Mouse (Mus musculus) duodenum, adult 2 months (tissue): ENCODE results near the gene Gm2916. TPM values are rescaled to one million over a fixed set of nuclear protein-coding genes. Genes with fewer than 3 reads are reported as not detected.

Source experiments
- polyA plus RNA-seq: library from polyadenylated mRNA; depleted of rRNA; stranded (reverse); fragments of >200 nt; gene quantifications from 2 replicates; pipeline ENCODE4 v1.2.3, GENCODE M21; 2012; ENCODE audit warnings: low replicate concordance; rRNA removed

The Gm2916 gene
- polyA plus RNA-seq = not detected in 2 replicates

DNA sequence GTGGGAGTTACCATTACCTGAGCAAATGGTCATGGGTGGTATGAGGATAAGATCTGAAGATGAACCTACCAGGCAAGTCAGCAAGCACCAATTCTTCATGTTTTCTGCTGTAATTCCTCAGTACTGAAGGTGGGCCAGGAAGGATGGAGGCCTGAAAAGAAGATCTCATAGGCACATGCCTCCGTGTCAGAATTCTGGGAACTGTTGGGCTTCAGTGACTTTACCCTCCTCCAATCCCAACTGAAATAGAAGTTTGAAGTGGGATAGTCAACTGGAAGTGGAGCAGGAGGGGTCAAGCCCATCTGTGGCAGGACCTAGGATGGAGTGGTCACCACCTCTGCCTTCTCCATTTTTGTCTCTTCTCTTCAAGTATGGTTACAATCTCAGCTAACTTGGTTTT, at the start of gene Gm2916:
Gene Gm2916 (plus strand): TSS at position 301 of the 400 bp plus-strand sequence.

DNA sequence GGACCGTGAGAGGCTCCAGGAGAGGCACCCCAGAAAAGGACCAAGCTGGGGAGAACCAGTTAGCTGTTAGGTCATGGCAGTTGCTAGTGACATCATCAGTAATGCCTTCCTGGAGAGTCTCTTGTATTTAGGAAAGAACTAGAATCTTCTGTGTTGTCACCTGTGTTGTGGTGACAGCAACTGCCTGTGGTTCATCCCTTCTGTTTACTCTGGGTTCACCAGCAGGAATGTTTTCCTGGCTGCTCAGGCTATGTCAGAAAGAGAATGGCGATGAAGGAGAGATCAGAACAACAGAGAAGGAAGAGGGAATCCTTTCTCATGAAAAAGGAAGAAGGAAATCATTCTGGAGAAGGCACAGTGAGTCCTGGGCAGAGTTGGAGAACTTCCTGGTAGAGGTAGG, 38.0 kb upstream of the Gm2916 start, which contains the start of gene Gm3033:
Gene Gm3033 (plus strand): TSS at position 301 of the 400 bp plus-strand sequence.

DNA sequence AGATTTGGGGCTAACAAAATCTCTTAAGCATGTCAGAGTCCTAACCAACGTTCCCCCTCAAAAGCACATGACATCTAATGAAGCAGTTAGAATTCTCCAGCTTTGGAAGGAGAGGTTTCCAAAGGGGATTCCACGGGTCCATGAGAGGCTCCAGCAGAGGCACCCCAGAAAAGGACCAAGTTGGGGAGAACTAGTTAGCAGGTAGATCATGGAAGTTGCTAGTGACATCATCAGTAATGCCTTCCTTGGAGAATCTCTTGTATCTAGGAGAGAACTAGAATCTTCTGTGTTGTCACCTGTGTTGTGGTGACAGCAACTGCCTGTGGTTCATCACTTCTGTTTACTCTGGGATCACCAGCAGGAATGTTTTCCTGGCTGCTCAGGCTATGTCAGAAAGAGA, 47.5 kb downstream of the Gm2916 start, which contains the start of gene Gm3029:
Gene Gm3029 (plus strand): TSS at position 301 of the 400 bp plus-strand sequence.

DNA sequence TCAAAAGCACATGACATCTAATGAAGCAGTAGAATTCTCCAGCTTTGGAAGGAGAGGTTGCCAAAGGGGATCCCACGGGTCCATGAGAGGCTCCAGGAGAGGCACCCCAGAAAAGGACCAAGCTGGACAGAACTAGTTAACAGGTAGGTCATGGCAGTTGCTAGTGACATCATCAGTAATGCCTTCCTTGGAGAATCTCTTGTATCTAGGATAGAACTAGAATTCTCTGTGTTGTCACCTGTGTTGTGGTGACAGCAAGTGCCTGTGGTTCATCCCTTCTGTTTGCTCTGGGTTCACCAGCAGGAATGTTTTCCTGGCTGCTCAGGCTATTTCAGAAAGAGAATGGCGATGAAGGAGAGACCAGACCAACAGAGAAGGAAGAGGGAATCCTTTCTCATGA, 79.3 kb downstream of the Gm2916 start, which contains the start of gene Gm3095:
Gene Gm3095 (plus strand): TSS at position 301 of the 400 bp plus-strand sequence.

Other genes with a start within 250 kb of the Gm2916 start
- gene Gm3012, start 249.7 kb upstream of the Gm2916 start, polyA plus RNA-seq = not detected in 2 replicates
- gene Gm3020, start 232.1 kb upstream of the Gm2916 start, polyA plus RNA-seq = not detected in 2 replicates
- gene Gm3043, start 195.4 kb upstream of the Gm2916 start, polyA plus RNA-seq = not detected in 2 replicates
- gene Gm3002, start 74.1 kb upstream of the Gm2916 start, polyA plus RNA-seq = not detected in 2 replicates
- not detected in 2 replicates for gene Gm3033, start 37.9 kb upstream of the Gm2916 start, polyA plus RNA-seq
- not detected in 2 replicates for gene Gm3029, start 47.6 kb downstream of the Gm2916 start, polyA plus RNA-seq
- not detected in 2 replicates for gene Gm3095, start 79.4 kb downstream of the Gm2916 start, polyA plus RNA-seq
- gene Gm3099, start 114.2 kb downstream of the Gm2916 start, polyA plus RNA-seq = not detected in 2 replicates
- gene Gm5796, start 139.8 kb downstream of the Gm2916 start, polyA plus RNA-seq = not detected in 2 replicates
- gene Gm3115, start 199.9 kb downstream of the Gm2916 start, polyA plus RNA-seq = not detected in 2 replicates
- not detected in 2 replicates for gene Gm8108, start 226.4 kb downstream of the Gm2916 start, polyA plus RNA-seq